Mouse (Mus musculus): ENCODE results near the gene Nckap1l. TPM values are rescaled to one million over a fixed set of nuclear protein-coding genes. Genes with fewer than 3 reads are reported as not detected.
A peak's percentile ranks its signal among the peaks of the same experiment; 100 is the strongest.

Gene Nckap1l
- polyA plus RNA-seq, 1 experiment from 2014 or later, result 2.7 TPM

- Histone ChIP-seq H3K4me3 (ENCODE audit: low read depth, low read length) (peak within 1 kb of the TSS; percentile 79), H3K36me3 (ENCODE audit: control insufficient read depth, insufficient read depth, low read length) (no peaks in the 10 kb centered on the region), H3K9me3 (ENCODE audit: control insufficient read depth, low read length) (no peaks in the 10 kb centered on the region), H3K27me3 (ENCODE audit: control insufficient read depth, insufficient read depth, low read length) (no peaks in the 10 kb centered on the region; the same call in 1 of the 2 replicates), H3K4me2 (replicated peaks; ENCODE audit: low read depth, low read length) (peak within 1 kb of the TSS; percentile 96), H3K9ac (ENCODE audit: low read depth, low read length) (peak within 1 kb of the TSS; percentile 71), H3K27ac (ENCODE audit: low read depth, low read length) (no peak within 1 kb of the TSS), H3K4me1 (replicated peaks; ENCODE audit: control insufficient read depth, insufficient read depth, low read length) (no peaks in the 10 kb centered on the region)
- DNase-seq (ENCODE audit: low spot score) (peak; percentile 81), ATAC-seq (ENCODE audit: low FRiP score) (peak; percentile 87)
- under 1% methylated on average over 35 of the region's 36 CpGs for whole genome bisulfite sequencing
Observed at GRCm38 (mm10) chr15:103537822-103538213, 84.2 kb downstream of the Nckap1l start, which contains the start of gene Ppp1r1a. Gene Ppp1r1a, minus strand, starts transcription at chr15:103538003.

GRCm38 (mm10) chr15:103539259-103539658 is 85.7 kb downstream of the Nckap1l start:
- WGBS, result 57% methylated on average over 2 of the region's 2 CpGs

GRCm38 (mm10) chr15:103540646-103541045 is 87.1 kb downstream of the Nckap1l start:
- no peak overlapping the region for H3K27ac ChIP-seq (ENCODE audit: low read depth, low read length)
- H3K4me1 ChIP-seq (replicated peaks; ENCODE audit: control insufficient read depth, insufficient read depth, low read length), result no peaks in the 10 kb centered on the region
- H3K4me3 ChIP-seq (ENCODE audit: low read depth, low read length), result no peak overlapping the region
- DNase-seq (ENCODE audit: low spot score) (no peak), ATAC-seq (ENCODE audit: low FRiP score) (no peak)
- H3K36me3 ChIP-seq (ENCODE audit: control insufficient read depth, insufficient read depth, low read length), result no peaks in the 10 kb centered on the region
- H3K27me3 ChIP-seq (ENCODE audit: control insufficient read depth, insufficient read depth, low read length), result no peaks in the 10 kb centered on the region; the same call in 1 of the 2 replicates
- WGBS, result 86% methylated on average over 1 of the region's 1 CpGs
- H3K4me2 ChIP-seq (replicated peaks; ENCODE audit: low read depth, low read length), result no peak overlapping the region
- no peaks in the 10 kb centered on the region for H3K9me3 ChIP-seq (ENCODE audit: control insufficient read depth, low read length)
- no peak overlapping the region for H3K9ac ChIP-seq (ENCODE audit: low read depth, low read length)

More at GRCm38 (mm10) chr15:103539259-103539658, 85.7 kb downstream of the Nckap1l start:
- Histone ChIP-seq H3K4me2 (replicated peaks; ENCODE audit: low read depth, low read length) (no peak overlapping the region), H3K9ac (ENCODE audit: low read depth, low read length) (no peak overlapping the region), H3K27me3 (ENCODE audit: control insufficient read depth, insufficient read depth, low read length) (no peaks in the 10 kb centered on the region; the same call in 1 of the 2 replicates), H3K4me1 (replicated peaks; ENCODE audit: control insufficient read depth, insufficient read depth, low read length) (no peaks in the 10 kb centered on the region), H3K4me3 (ENCODE audit: low read depth, low read length) (no peak overlapping the region), H3K9me3 (ENCODE audit: control insufficient read depth, low read length) (no peaks in the 10 kb centered on the region), H3K36me3 (ENCODE audit: control insufficient read depth, insufficient read depth, low read length) (no peaks in the 10 kb centered on the region), H3K27ac (ENCODE audit: low read depth, low read length) (no peak overlapping the region)
- DNase-seq (ENCODE audit: low spot score) (no peak), ATAC-seq (ENCODE audit: low FRiP score) (no peak)

GRCm38 (mm10) chr15:103542526-103542925 is 88.9 kb downstream of the Nckap1l start:
- Histone ChIP-seq H3K4me1 (replicated peaks; ENCODE audit: control insufficient read depth, insufficient read depth, low read length) (no peaks in the 10 kb centered on the region), H3K4me3 (ENCODE audit: low read depth, low read length) (no peak overlapping the region), H3K27me3 (ENCODE audit: control insufficient read depth, insufficient read depth, low read length) (no peaks in the 10 kb centered on the region), H3K4me2 (replicated peaks; ENCODE audit: low read depth, low read length) (no peak overlapping the region), H3K9ac (ENCODE audit: low read depth, low read length) (no peak overlapping the region), H3K36me3 (ENCODE audit: control insufficient read depth, insufficient read depth, low read length) (no peaks in the 10 kb centered on the region), H3K9me3 (ENCODE audit: control insufficient read depth, low read length) (no peaks in the 10 kb centered on the region), H3K27ac (ENCODE audit: low read depth, low read length) (no peak overlapping the region)
- ATAC-seq (ENCODE audit: low FRiP score), result no peak
- no peak for DNase-seq (ENCODE audit: low spot score)

- Histone ChIP-seq H3K36me3 (ENCODE audit: control insufficient read depth, insufficient read depth, low read length) (no peaks in the 10 kb centered on the region), H3K27me3 (ENCODE audit: control insufficient read depth, insufficient read depth, low read length) (no peaks in the 10 kb centered on the region), H3K27ac (ENCODE audit: low read depth, low read length) (no peak overlapping the region), H3K4me1 (replicated peaks; ENCODE audit: control insufficient read depth, insufficient read depth, low read length) (no peaks in the 10 kb centered on the region), H3K9ac (ENCODE audit: low read depth, low read length) (no peak overlapping the region), H3K4me2 (replicated peaks; ENCODE audit: low read depth, low read length) (no peak overlapping the region), H3K9me3 (ENCODE audit: control insufficient read depth, low read length) (no peaks in the 10 kb centered on the region), H3K4me3 (ENCODE audit: low read depth, low read length) (no peak overlapping the region)
- DNase-seq (ENCODE audit: low spot score) (no peak), ATAC-seq (ENCODE audit: low FRiP score) (no peak)
- 91% methylated on average over 3 of the region's 3 CpGs for WGBS
Observed at GRCm38 (mm10) chr15:103547983-103548382, 94.4 kb downstream of the Nckap1l start.

Other genes with a start within 250 kb of the Nckap1l start
- gene Cbx5, start 214.0 kb upstream of the Nckap1l start, polyA plus RNA-seq (2014; fragmentation: Nextera tagmentation; extraction: Ambion mirVana), result 185 and 204 TPM in 2 replicates
- 1,309 and 1,311 TPM in 2 replicates for gene Hnrnpa1, start 213.4 kb upstream of the Nckap1l start, polyA plus RNA-seq (2014; fragmentation: Nextera tagmentation; extraction: Ambion mirVana)
- gene Nfe2, start 195.4 kb upstream of the Nckap1l start, polyA plus RNA-seq (2014; fragmentation: Nextera tagmentation; extraction: Ambion mirVana), result 4.7 and 5.0 TPM in 2 replicates
- gene Copz1, start 181.1 kb upstream of the Nckap1l start, polyA plus RNA-seq (2014; fragmentation: Nextera tagmentation; extraction: Ambion mirVana), result 310 and 313 TPM in 2 replicates
- gene Gpr84, start 143.2 kb upstream of the Nckap1l start, polyA plus RNA-seq (2014; fragmentation: Nextera tagmentation; extraction: Ambion mirVana), result 0.11 and 0.34 TPM in 2 replicates
- 19.7 and 22.2 TPM in 2 replicates for gene Zfp385a, start 113.7 kb upstream of the Nckap1l start, polyA plus RNA-seq (2014; fragmentation: Nextera tagmentation; extraction: Ambion mirVana)
- gene Itga5, start 87.0 kb upstream of the Nckap1l start, polyA plus RNA-seq (2014; fragmentation: Nextera tagmentation; extraction: Ambion mirVana), result 16.4 and 20.0 TPM in 2 replicates
- gene Gtsf1, start 23.3 kb upstream of the Nckap1l start, polyA plus RNA-seq (2014; fragmentation: Nextera tagmentation; extraction: Ambion mirVana), result not detected in 2 replicates
- not detected in 2 replicates for gene Gtsf2, start 5.3 kb upstream of the Nckap1l start, polyA plus RNA-seq (2014; fragmentation: Nextera tagmentation; extraction: Ambion mirVana)
- 38.1 and 39.0 TPM in 2 replicates for gene Pde1b, start 49.2 kb downstream of the Nckap1l start, polyA plus RNA-seq (2014; fragmentation: Nextera tagmentation; extraction: Ambion mirVana)
- gene Ppp1r1a, start 84.2 kb downstream of the Nckap1l start, polyA plus RNA-seq (2014; fragmentation: Nextera tagmentation; extraction: Ambion mirVana), result 47.9 and 53.7 TPM in 2 replicates
- not detected in 2 replicates for gene Glycam1, start 111.3 kb downstream of the Nckap1l start, polyA plus RNA-seq (2014; fragmentation: Nextera tagmentation; extraction: Ambion mirVana)